Mouse (Mus musculus) gastrocnemius, adult 2 months (tissue): ENCODE results near the gene Rsad2. TPM values are rescaled to one million over a fixed set of nuclear protein-coding genes. Genes with fewer than 3 reads are reported as not detected.

Experiments
- DNase-seq: peaks from one replicate; pipeline ENCODE4 v3.0.0; 2022
- H3K27ac ChIP-seq: fragments of 200-600 bp; 2 replicates; pipeline ENCODE4 v1.8.1; 2022; ENCODE audit warnings: mild to moderate bottlenecking
- H3K4me3 ChIP-seq: fragments of 200-600 bp; 2 replicates; pipeline ENCODE4 v1.8.1; 2022; ENCODE audit warnings: mild to moderate bottlenecking, moderate library complexity
- CTCF ChIP-seq: fragments of 200-600 bp; IDR thresholded peaks from 2 replicates; pipeline ENCODE4 v1.8.1; 2022; ENCODE audit warnings: antibody characterized with exemption, mild to moderate bottlenecking, moderate library complexity
- intact Hi-C: fragments of 180-260 bp; cut with DNase I; formaldehyde crosslinking; loops from one replicate; pipeline ENCODE4 v1.15.1; 2025
- total RNA-seq, 2 experiments: library from RNA; stranded (reverse); gene quantifications; 2 replicates each; pipeline ENCODE4 v1.2.3; 2021

Rsad2 gene
- total RNA-seq, 2 experiments from 2014 or later: 0.46 to 0.53 TPM

DNA sequence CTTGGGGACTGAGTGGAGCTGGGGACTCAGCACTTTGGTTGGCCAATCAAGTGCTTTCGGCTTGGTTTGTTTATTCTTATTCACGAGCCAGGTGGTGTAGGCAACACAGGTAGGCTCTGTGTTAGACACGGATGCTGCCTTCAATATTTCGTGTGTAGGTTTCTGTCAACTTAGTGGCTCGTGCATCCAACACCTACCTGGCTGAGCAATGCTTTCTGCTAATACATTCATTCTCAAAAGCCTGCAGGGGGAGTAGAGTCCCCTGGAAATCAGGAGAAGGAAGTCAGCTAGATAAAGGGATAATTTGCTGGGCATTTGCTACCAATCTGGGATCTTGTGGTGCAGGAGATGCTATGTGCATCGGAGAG, 13.8 kb upstream of the Rsad2 start:
- no peak for DNase-seq
- Histone ChIP-seq H3K27ac (peak overlapping the region; percentile 84), H3K4me3 (peak overlapping the region; percentile 83)
- TF ChIP-seq CTCF: no peak
- intact Hi-C loops: no loop called here

DNA sequence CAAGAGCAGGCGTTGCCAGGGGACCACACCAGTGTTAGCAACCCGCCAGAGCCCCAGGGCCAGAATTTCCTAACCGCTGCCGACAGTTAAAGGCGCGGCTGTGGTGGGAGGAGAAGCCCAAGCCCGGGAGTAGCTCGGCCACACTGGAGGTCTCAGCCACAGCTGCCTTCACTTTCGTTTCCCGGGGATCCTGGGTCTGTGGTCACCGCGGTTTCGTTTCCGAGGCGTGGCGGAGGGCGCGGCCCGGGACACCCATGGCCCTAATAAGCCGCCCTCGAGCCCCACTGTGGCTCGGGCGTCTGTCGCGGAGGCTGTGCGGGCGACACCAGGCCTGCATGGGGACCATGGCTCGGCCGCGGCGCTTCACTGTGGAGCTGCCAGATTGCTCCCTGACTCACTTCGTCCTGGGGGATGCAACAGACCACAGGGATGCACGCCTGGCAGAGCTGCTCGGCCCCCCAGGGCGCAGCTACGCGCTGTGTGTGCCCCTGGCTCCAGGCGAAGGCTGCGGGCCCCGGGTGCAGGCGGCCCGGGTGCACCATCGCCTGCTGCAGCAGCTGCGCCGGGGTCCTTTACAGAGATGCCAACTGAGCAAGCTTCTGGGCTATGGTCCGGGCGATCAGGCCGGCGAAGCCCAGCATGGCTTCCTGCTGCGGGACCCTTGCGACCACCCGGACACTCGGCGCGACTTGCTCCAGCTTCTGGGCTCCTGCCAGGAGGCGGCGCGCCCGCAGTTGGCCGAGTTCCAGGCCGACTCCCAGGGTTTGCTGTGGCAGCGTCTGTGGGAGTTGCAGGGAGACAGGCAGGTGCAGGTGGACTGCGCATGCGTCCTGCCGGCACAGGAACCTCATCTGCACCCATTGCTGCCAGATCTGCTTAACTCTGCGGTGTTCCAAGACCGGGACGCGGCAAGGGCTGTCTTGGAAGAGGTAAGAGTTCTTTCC, 13.1 kb upstream of the Rsad2 start, which contains the start of gene Cmpk2:
Gene Cmpk2, plus strand, starts transcription at position 107 of the 944 bp plus-strand sequence.
- intact Hi-C loops: no loop called here
- Histone ChIP-seq H3K4me3 (peak within 1 kb of the TSS; percentile 83), H3K27ac (peak within 1 kb of the TSS; percentile 84)
- TF ChIP-seq CTCF: no peak
- peak; percentile 90 for DNase-seq

DNA sequence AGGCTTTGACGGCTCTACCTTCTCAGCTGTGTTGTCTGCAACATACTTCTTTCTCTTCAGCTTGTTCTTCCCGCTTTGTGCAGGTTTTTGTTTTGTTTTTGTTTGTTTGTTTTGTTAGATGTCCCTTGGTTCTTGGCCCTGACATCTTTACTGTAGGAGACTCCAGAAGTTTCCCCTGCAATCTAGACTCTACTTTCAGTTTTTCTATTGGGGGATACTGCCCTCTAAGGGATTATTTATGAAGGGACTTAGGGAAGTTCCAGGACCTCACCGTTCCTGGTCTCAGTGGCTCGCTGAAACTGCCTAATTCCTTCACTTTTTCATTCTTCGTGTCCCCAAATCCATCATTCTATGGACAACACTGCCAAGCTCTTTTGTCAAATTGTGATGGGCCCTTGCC, 9.3 kb upstream of the Rsad2 start:
- DNase-seq: no peak
- intact Hi-C loops: no loop called here
- Histone ChIP-seq H3K27ac (no peak overlapping the region), H3K4me3 (no peak overlapping the region)
- TF ChIP-seq CTCF: peak; percentile 34; the same call in 1 of the 2 replicates

DNA sequence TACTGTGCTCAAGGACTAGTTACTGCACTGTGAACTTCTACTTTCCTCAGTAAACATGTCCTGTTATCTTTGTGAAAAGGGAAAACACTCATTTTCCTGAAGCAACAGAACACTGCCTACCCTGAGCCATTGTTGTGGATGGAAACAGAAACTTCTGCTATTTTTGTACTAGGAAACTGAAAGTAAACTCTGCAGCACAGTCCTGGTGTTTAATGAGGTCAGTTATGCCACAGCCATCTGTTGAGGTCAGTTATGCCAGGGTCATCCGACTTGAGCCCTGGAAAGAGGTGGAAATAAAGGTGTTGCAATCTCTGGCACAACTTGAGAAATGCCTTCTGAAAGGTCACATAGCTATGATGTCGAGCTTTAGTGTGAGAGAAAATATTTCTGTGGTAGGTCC, 3.8 kb upstream of the Rsad2 start:
- Histone ChIP-seq H3K4me3 (peak overlapping the region; percentile 55), H3K27ac (peak overlapping the region; percentile 59)
- intact Hi-C loops: no loop called here
- TF ChIP-seq CTCF: no peak
- peak; percentile 44 for DNase-seq

DNA sequence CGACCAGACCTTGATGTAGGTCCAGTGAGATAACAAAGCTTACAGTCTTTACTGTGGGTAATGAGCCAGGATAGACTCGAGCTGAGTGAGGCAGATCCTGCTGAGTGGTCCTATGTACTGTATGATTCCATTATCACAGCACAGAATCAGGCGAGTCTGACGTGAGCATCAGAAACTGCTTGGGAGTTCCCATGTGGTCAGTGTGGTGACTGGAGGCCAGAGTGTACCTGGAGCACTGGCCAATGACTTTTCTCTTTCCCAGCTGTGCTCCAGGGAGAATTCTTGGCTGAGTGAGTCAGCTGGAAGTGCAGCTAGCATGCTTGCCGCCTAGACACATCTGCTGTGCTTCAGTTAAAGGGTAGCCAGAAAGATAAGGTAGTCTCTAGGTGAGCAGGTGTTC, 1.6 kb downstream of the Rsad2 start:
- TF ChIP-seq CTCF: no peak
- intact Hi-C loops: no loop called here
- no peak for DNase-seq
- H3K4me3 ChIP-seq: peak overlapping the region; percentile 10
- no peak overlapping the region; the same call in 1 of the 2 replicates for H3K27ac ChIP-seq

DNA sequence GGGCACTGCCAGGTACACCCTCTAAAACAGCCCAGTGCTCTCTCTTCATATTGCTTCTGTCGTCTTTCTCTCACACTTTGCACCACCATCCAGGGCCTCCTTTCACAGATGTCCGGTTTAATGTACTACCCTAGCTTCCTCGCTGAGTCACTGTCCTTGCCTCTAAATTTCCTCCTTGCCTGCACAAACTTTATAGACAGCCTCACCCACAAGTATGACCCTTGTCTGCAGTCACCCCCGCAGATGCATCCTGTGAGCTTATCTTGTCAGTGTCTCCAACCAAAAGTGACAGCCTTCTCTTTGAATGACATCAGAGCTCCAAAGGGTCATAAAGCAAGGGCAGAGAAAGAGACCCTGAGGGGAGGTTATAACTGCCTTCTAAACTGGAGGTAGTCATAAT, 3.3 kb downstream of the Rsad2 start:
- H3K27ac ChIP-seq: no peak overlapping the region
- no peak for TF ChIP-seq CTCF
- no peak for DNase-seq
- no peak overlapping the region for H3K4me3 ChIP-seq
- intact Hi-C loops: no loop called here

DNA sequence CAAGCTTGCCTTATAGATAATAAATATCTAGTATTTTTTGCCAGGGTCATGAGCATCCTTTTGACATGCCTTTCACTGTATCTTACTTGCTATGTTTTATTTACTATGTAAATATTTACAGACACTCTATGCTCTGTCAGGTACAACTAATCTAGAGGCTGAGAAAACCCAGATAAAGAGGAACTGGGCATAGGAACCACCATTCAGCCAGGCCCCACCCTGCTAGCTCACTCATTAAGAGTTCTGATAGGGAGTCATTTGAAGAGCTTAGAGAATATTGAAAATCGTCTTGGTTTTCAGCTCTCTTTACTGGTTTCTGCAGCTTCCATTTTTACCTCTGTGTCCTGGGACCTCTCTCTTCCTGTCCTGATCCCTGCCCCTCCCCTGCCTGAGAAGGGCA, 5.1 kb downstream of the Rsad2 start:
- Histone ChIP-seq H3K4me3 (no peak overlapping the region), H3K27ac (peak overlapping the region; percentile 16; the same call in 1 of the 2 replicates)
- no peak for TF ChIP-seq CTCF
- DNase-seq: no peak
- intact Hi-C loops: no loop called here

DNA sequence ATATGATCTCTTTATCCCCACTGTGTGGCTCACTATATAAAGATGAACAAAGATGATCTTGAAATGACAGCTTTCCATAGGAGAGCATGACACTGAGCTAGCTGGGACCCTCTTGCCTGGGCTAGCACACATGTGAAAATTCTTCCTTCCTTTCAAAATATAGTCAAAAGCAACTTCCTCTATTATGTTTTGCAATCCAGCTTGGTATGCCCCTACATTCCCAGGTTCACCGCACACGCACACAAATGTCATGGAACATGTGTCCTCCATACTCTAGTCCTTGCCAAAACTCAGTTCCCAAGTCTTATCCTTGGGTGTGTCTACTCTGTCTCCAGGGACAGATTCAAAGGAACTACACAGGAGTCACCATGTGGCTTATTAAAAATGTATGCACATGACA, 6.8 kb downstream of the Rsad2 start:
- no peak for DNase-seq
- H3K27ac ChIP-seq: no peak overlapping the region
- no peak for TF ChIP-seq CTCF
- no peak overlapping the region for H3K4me3 ChIP-seq
- intact Hi-C loops: no loop called here

DNA sequence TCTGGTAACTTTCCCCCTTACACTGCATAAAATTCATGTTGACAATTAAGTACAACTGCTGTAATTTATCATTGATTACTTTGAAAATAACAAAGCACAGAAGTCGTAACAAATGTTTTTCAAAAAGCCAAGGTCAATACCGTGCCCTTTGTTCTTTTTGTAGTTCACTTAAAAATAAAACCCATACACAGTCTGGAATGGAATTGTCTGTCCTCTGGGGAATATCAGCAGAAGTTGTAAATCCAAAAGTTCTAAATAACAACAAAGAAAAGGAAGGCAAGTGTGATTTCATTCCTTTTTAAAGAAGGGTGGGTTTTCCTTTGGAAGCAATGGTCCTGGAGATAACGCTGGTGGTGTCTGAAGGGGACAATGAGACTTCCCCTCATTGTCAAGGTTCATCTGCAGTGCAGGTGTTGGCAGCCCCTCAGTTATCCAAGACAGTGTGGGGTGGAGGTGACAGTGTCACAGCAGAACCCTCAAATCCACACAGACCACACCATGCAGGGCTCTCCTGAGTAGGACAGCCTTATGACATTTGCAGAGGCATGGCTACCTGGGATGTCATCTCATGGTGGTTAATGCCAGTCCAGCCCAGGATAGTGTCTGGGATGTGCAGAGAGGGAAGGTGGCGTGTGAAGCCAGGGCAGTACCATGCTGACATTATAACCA, 9.7 kb downstream of the Rsad2 start:
- H3K27ac ChIP-seq: 0 out of 2 replicates have a peak overlapping the region, but pooled peaks have one; percentile 10
- no peak for TF ChIP-seq CTCF
- DNase-seq: no peak
- H3K4me3 ChIP-seq: no peak overlapping the region
- intact Hi-C loops: no loop called here

DNA sequence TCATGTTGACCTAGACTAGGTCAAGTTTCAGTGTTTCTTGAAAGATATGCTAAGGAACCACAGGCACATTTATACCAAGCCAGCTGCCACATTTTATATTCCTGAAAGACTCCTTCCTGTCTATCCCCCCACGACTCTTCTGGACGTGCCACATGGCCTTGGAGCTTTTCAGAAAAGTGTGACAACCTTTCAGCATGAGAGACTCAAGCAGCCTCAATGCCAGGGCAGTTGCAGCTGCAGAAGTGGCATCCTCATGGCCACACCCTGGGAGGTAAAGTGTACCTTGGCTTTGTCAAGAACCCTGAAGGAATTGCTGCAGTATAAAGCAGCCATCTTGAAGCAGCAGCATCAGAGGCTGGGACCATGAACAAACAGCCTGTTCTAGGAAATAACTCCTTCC, 11.7 kb downstream of the Rsad2 start:
- intact Hi-C loops: no loop called here
- Histone ChIP-seq H3K4me3 (no peak overlapping the region), H3K27ac (peak overlapping the region; percentile 35; the same call in 1 of the 2 replicates)
- TF ChIP-seq CTCF: no peak
- DNase-seq: no peak

DNA sequence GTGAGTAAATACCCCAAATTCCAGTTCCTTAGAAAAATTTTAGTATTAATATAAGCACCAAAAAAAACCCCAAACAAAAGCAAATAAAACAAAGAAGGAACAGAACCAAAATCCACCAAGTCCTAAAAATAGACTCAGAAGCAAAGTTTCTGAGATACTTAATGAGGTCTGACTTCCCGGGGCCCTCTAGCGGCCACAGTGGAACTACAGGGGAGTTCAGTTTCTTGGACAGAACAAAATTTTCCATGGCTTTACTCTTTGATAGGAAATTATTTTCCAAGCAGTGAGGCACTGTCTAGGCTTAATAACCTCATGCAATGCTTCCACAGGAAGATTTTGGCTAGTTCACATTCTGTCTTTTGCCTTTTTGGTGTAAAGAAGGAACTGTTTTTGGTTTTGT, 12.2 kb downstream of the Rsad2 start:
- Histone ChIP-seq H3K4me3 (no peak overlapping the region), H3K27ac (0 out of 2 replicates have a peak overlapping the region, but pooled peaks have one; percentile 35)
- TF ChIP-seq CTCF: peak; percentile 96
- DNase-seq: peak; percentile 87
- intact Hi-C loops: no loop called here

DNA sequence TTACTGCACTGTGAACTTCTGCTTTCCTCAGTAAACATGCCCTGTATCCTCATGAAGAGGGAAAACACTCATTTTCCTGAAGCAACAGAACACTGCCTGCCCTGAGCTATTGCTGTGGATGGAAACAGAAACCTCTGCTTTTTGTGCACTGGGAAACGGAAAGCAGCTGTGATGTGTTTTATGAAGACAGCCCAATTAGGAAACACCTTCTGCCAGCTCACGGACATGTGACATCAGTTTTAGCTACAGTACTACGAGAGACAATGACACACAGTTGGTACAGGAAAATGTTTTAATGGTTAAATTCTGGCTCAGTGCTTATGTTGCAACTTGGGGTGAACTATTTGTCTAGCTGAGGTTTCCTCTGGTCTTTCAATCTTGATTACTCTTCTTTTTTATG, 16.9 kb downstream of the Rsad2 start:
- Histone ChIP-seq H3K27ac (no peak overlapping the region), H3K4me3 (no peak overlapping the region)
- DNase-seq: no peak
- TF ChIP-seq CTCF: no peak
- intact Hi-C loops: no loop called here

DNA sequence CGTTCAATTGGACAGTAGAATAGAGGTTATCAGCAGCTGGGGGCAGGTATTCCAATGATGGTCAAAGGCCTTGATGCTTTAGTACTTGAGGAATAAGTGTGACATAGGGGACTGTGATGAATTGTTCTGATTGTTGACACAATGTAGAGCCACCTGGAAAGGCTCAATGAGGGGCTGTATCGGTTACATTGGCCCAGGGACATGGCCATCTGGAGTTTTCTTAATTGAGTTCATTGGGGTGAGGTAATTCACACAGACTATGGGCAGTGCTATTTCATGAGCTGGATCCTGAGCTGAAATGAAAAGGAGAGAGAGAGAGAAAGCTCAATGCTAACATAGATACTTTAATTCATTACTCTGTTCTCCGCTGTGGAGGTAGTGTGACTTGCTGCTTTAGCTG, 18.3 kb downstream of the Rsad2 start:
- no peak for DNase-seq
- no peak for TF ChIP-seq CTCF
- intact Hi-C loops: no loop called here
- Histone ChIP-seq H3K4me3 (no peak overlapping the region), H3K27ac (no peak overlapping the region)
